Mouse (Mus musculus) liver, embryonic 14.5 days (tissue): ENCODE results near the gene Psd. TPM values are rescaled to one million over a fixed set of nuclear protein-coding genes. Genes with fewer than 3 reads are reported as not detected.

Experiments
- ATAC-seq: fragments of 200-750 bp; cut with Nextera tagmentation; 2 replicates; pipeline ENCODE4 v1.8.0; 2017; ENCODE audit warnings: moderate number of reproducible peaks, mild to moderate bottlenecking, moderate library complexity; ENCODE audit not compliant: insufficient read depth
- DNase-seq, 3 experiments: peaks; one replicate each; pipeline ENCODE4 v3.0.0-alpha.2; 2012 to 2013; ENCODE audit warnings: low read depth in 3 of 3, low spot score in 3 of 3
- H3K27ac ChIP-seq: fragments of 300-500 bp; sonication (generic); 2 replicates; pipeline ENCODE4 v1.5.1; 2014; ENCODE audit warnings: moderate library complexity, mild to moderate bottlenecking, control low read depth, inconsistent platforms
- H3K27me3 ChIP-seq: fragments of 300-500 bp; sonication (generic); 2 replicates; pipeline ENCODE4 v1.6.1; 2014; ENCODE audit warnings: mild to moderate bottlenecking, low read length, moderate library complexity; ENCODE audit not compliant: control insufficient read depth, insufficient read depth
- H3K36me3 ChIP-seq: fragments of 300-500 bp; sonication (generic); replicated peaks from 2 replicates; pipeline ENCODE4 v1.6.1; 2014; ENCODE audit warnings: low read depth; ENCODE audit not compliant: control insufficient read depth, insufficient read depth
- H3K4me1 ChIP-seq, 2 experiments: fragments of 200-500 bp in 1 of 2; fragments of 300-500 bp in 1 of 2; sonication (generic) in 1 of 2; replicated peaks; 2 replicates each; pipeline ENCODE4 v1.6.1; 2012 to 2014; ENCODE audit warnings: antibody characterized with exemption in 1 of 2, inconsistent platforms in 1 of 2, low read length in 1 of 2; ENCODE audit not compliant: control insufficient read depth in 2 of 2, insufficient read depth in 2 of 2
- H3K4me2 ChIP-seq: fragments of 300-500 bp; sonication (generic); 2 replicates; pipeline ENCODE4 v1.6.1; 2014; ENCODE audit warnings: low read depth, mild to moderate bottlenecking, control low read depth, moderate library complexity
- H3K4me3 ChIP-seq, 2 experiments: fragments of 200-500 bp in 1 of 2; fragments of 300-500 bp in 1 of 2; sonication (generic) in 1 of 2; 2 replicates each; pipeline ENCODE4 v1.5.1; 2012 to 2014; ENCODE audit warnings: low read depth in 2 of 2, low read length in 2 of 2, mild to moderate bottlenecking in 2 of 2, control low read depth in 1 of 2, inconsistent platforms in 1 of 2, moderate library complexity in 1 of 2; ENCODE audit not compliant: insufficient read depth in 1 of 2
- H3K9ac ChIP-seq: fragments of 300-500 bp; sonication (generic); replicated peaks from 2 replicates; pipeline ENCODE4 v1.6.1; 2014; ENCODE audit warnings: mild to moderate bottlenecking, control low read depth, moderate library complexity
- H3K9me3 ChIP-seq: fragments of 300-500 bp; sonication (generic); 2 replicates; pipeline ENCODE4 v1.6.1; 2016; ENCODE audit warnings: low read length, mixed read lengths; ENCODE audit not compliant: control insufficient read depth
- CTCF ChIP-seq: IDR thresholded peaks from 2 replicates; pipeline ENCODE4 v1.5.1; 2016; ENCODE audit warnings: antibody characterized with exemption, low read depth, control low read depth
- EP300 ChIP-seq: IDR thresholded peaks from 2 replicates; pipeline ENCODE4 v1.6.1; 2016; ENCODE audit warnings: antibody characterized with exemption, low read depth
- WGBS: fragments of 180-500 bp; shearing (Covaris S2); extraction: QIAGEN DNeasy Blood & Tissue Kit; methylation state at CpG from one replicate; pipeline ENCODE4 v1.1.7; 2014; ENCODE audit not compliant: insufficient replicate concordance; 5-methylcytosine and 5-hydroxymethylcytosine counted together
- polyA plus RNA-seq, 2 experiments: library from polyadenylated mRNA; depleted of rRNA in 1 of 2; stranded (reverse) in 1 of 2; unstranded in 1 of 2; fragments of >200 nt; fragmentation: Nextera tagmentation in 1 of 2; extraction: Ambion mirVana in 1 of 2; gene quantifications; 2 replicates each; pipeline versions ENCODE4 v1.2.1 to v1.2.3; 2012 to 2014

Psd gene
- polyA plus RNA-seq, 2 experiments = 4.9 TPM

DNA sequence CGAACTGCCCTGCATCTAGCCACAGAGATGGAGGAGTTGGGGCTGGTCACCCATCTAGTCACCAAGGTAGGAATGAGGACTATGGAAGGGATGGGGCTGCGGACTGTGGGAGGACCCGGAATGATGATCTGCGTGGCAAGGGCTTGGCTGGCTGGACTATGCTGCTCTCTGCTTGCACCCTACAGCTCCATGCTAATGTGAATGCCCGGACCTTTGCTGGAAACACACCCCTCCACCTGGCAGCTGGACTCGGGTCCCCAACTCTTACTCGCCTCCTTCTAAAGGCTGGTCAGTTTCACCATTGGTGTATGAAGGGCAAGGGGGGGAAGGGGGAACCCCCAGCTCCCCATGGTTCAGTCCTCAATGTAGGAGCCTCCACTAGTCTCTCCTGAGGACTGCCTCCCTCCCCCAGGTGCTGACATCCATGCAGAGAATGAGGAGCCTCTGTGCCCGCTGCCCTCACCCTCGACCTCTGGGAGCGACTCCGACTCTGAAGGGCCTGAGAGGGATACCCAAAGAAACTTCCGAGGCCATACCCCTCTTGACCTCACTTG lies 16.6 kb downstream of the Psd start:
- Histone ChIP-seq H3K27me3 (no peaks in the 10 kb centered on the region), H3K4me1 (peaks cover 28% of the 10 kb centered on the region in 2 experiments), H3K4me2 (no peak overlapping the region), H3K9ac (no peak overlapping the region), H3K9me3 (no peaks in the 10 kb centered on the region), H3K36me3 (no peaks in the 10 kb centered on the region), H3K4me3 (no peak overlapping the region), H3K27ac (no peak overlapping the region)
- ATAC-seq = no peak
- 81% methylated on average over 12 of the region's 12 CpGs for WGBS
- TF ChIP-seq CTCF (no peak), EP300 (no peak)
- DNase-seq = no peak

DNA sequence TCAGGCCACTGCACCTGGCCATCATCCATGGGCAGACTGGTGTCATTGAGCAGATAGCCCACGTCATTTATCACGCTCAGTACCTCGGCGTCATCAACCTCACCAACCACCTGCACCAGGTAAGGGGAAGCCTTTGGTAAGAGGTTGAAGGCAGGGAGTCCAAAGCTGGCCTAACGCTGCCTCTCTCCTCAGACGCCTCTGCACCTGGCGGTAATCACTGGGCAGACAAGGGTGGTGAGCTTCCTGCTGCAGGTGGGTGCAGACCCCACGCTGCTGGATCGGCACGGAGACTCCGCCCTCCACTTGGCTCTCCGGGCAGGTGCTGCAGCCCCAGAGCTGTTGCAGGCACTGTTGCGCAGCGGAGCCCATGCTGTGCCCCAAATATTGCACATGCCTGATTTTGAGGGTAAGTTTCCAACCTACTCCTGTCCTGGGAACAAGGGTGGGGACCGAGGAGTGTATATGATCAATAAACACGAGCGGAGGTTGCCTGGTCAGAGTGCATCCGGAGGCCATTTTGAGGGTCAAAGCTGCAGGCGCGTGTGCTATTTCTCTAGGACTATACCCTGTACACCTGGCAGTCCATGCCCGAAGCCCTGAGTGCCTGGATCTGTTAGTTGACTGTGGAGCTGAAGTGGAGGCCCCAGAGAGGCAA lies 17.2 kb downstream of the Psd start:
- Histone ChIP-seq H3K4me1 (peaks cover 21 to 24% of the 10 kb centered on the region in 2 experiments), H3K9me3 (no peaks in the 10 kb centered on the region), H3K27ac (no peak overlapping the region), H3K36me3 (no peaks in the 10 kb centered on the region), H3K27me3 (no peaks in the 10 kb centered on the region), H3K4me3 (no peak overlapping the region), H3K4me2 (no peak overlapping the region), H3K9ac (no peak overlapping the region)
- no peak for DNase-seq
- no peak for TF ChIP-seq EP300
- no peak for TF ChIP-seq CTCF
- 77% methylated on average over 21 of the region's 21 CpGs for WGBS
- no peak for ATAC-seq

- Histone ChIP-seq H3K36me3 (no peaks in the 10 kb centered on the region), H3K4me1 (peaks cover 12 to 16% of the 10 kb centered on the region in 2 experiments), H3K27ac (no peak overlapping the region), H3K4me3 (peak overlapping the region; percentile 14 to 51; a peak in 3 of 4 replicates), H3K4me2 (peak overlapping the region; percentile 73), H3K27me3 (no peaks in the 10 kb centered on the region), H3K9me3 (no peaks in the 10 kb centered on the region), H3K9ac (peak overlapping the region; percentile 31)
- 2% methylated on average over 47 of the region's 47 CpGs for WGBS
- no peak for ATAC-seq
- TF ChIP-seq EP300 (no peak), CTCF (peak; percentile 98)
- DNase-seq = peak; percentile 62 to 70 (median 68)
Observed at GRCm38 (mm10) chr19:46308706-46309435, 18.1 kb downstream of the Psd start.

DNA sequence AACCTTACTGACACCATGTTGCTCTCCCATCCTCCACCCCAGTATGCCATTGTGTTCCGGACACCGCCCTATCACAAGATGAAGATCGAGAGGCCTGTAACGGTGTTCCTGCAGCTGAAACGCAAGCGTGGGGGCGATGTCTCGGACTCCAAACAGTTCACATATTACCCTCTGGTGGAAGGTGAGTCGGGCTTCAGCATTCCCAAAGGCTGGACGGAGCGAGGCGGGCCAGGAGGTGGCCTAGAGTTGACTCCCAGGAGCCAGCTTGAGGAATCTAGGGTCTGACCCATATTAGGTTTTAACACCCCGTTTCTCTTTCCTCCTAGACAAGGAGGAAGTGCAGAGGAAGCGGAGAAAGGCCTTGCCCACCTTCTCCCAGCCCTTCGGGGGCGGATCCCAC lies 18.7 kb downstream of the Psd start:
- H3K36me3 ChIP-seq = no peaks in the 10 kb centered on the region
- H3K4me2 ChIP-seq = peak overlapping the region; percentile 73
- 71% methylated on average over 16 of the region's 16 CpGs for WGBS
- H3K4me1 ChIP-seq = peaks cover 8 to 12% of the 10 kb centered on the region in 2 experiments
- H3K9ac ChIP-seq = no peak overlapping the region
- TF ChIP-seq CTCF (no peak), EP300 (no peak)
- DNase-seq (no peak), ATAC-seq (no peak)
- no peaks in the 10 kb centered on the region for H3K9me3 ChIP-seq
- H3K27me3 ChIP-seq = no peaks in the 10 kb centered on the region
- H3K27ac ChIP-seq = no peak overlapping the region
- H3K4me3 ChIP-seq = no peak overlapping the region

GRCm38 (mm10) chr19:46307781-46308180 lies 19.2 kb downstream of the Psd start:
- Histone ChIP-seq H3K27ac (no peak overlapping the region), H3K36me3 (no peaks in the 10 kb centered on the region), H3K4me1 (peaks cover 7 to 11% of the 10 kb centered on the region in 2 experiments), H3K4me3 (no peak overlapping the region), H3K9me3 (no peaks in the 10 kb centered on the region), H3K27me3 (no peaks in the 10 kb centered on the region), H3K4me2 (no peak overlapping the region), H3K9ac (no peak overlapping the region)
- DNase-seq = no peak
- 85% methylated on average over 16 of the region's 16 CpGs for WGBS
- no peak for ATAC-seq
- TF ChIP-seq EP300 (no peak), CTCF (no peak)
